Mouse (Mus musculus): ENCODE results near the gene Nedd4.

GRCm38 (mm10) chr9:72649781-72650180 is 12.4 kb upstream of the Nedd4 start:
- TF ChIP-seq POLR2A (IDR thresholded peaks at IDR 0.05; ENCODE audit: control insufficient read depth, extremely low read depth, insufficient read depth, low read length, poor library complexity) (no peak), CTCF (IDR thresholded peaks at IDR 0.05; ENCODE audit: borderline replicate concordance, control insufficient read depth, extremely low read depth, insufficient read depth, low read length, poor library complexity) (no peak)
